Mouse (Mus musculus) bone marrow, adult 2 months (tissue): ENCODE results near the gene Sox13.

ENCODE experiments used
- CTCF ChIP-seq: fragments of 200-500 bp; IDR thresholded peaks from 2 replicates; pipeline ENCODE4 v1.5.1; 2011; ENCODE audit warnings: low read length, control low read depth; ENCODE audit not compliant: control insufficient read depth, insufficient read depth
- POLR2A ChIP-seq: fragments of 200-500 bp; IDR thresholded peaks from 2 replicates; pipeline ENCODE4 v1.6.1; 2011; ENCODE audit warnings: low read depth, mild to moderate bottlenecking, control low read depth, low read length, borderline replicate concordance; ENCODE audit not compliant: control insufficient read depth

GRCm38 (mm10) chr1:133385506-133385905 is 38.7 kb downstream of the Sox13 start:
- TF ChIP-seq CTCF: peak; percentile 88
- no peak for TF ChIP-seq POLR2A
